Mouse (Mus musculus): ENCODE data around the gene 4930539E08Rik. TPM values are rescaled to one million over a fixed set of nuclear protein-coding genes. Genes with fewer than 3 reads are reported as not detected.
A peak's percentile ranks its signal among the peaks of the same experiment; 100 is the strongest.

4930539E08Rik gene
- polyA plus RNA-seq (2015; fragmentation: Nextera tagmentation; extraction: Ambion mirVana): 0.08 and 0.09 TPM in 2 replicates

GRCm38 (mm10) chr17:28915060-28915628 is at the start of gene 4930539E08Rik:
Gene 4930539E08Rik (minus strand): TSS chr17:28915324.
- ATAC-seq: no peak
- Histone ChIP-seq H3K9me3 (ENCODE audit: low read length) (no peaks in the 10 kb centered on the region), H3K27ac (ENCODE audit: low read depth) (no peak within 1 kb of the TSS), H3K4me3 (ENCODE audit: low read depth, low read length) (no peak within 1 kb of the TSS), H3K9ac (replicated peaks) (no peak within 1 kb of the TSS), H3K27me3 (ENCODE audit: insufficient read depth, low read length) (no peaks in the 10 kb centered on the region), H3K36me3 (replicated peaks; ENCODE audit: insufficient read depth, low read length) (no peaks in the 10 kb centered on the region), H3K4me2 (ENCODE audit: low read depth, low read length) (no peak within 1 kb of the TSS), H3K4me1 (ENCODE audit: insufficient read depth) (no peaks in the 10 kb centered on the region)
- TF ChIP-seq CTCF (IDR thresholded peaks at IDR 0.05; ENCODE audit: low read depth): no peak
- no peak for TF ChIP-seq EP300 (IDR thresholded peaks at IDR 0.05; ENCODE audit: low read depth)
- WGBS (ENCODE audit: insufficient replicate concordance): 67% methylated on average over 12 of the region's 12 CpGs
- DNase-seq: no peak

- WGBS (ENCODE audit: insufficient replicate concordance): 71% methylated on average over 10 of the region's 10 CpGs
- H3K27ac ChIP-seq (ENCODE audit: low read depth): 0 out of 2 replicates have a peak overlapping the region, but pooled peaks have one; percentile 48
- DNase-seq: no peak
- H3K4me2 ChIP-seq (ENCODE audit: low read depth, low read length): no peak overlapping the region
- no peaks in the 10 kb centered on the region for H3K27me3 ChIP-seq (ENCODE audit: insufficient read depth, low read length)
- H3K9me3 ChIP-seq (ENCODE audit: low read length): no peaks in the 10 kb centered on the region
- ATAC-seq: peak; percentile 50; the same call in 1 of the 2 replicates
- no peak overlapping the region for H3K9ac ChIP-seq (replicated peaks)
- TF ChIP-seq CTCF (IDR thresholded peaks at IDR 0.05; ENCODE audit: low read depth) (no peak), EP300 (IDR thresholded peaks at IDR 0.05; ENCODE audit: low read depth) (no peak)
- peaks cover 9% of the 10 kb centered on the region for H3K4me1 ChIP-seq (ENCODE audit: insufficient read depth)
- H3K36me3 ChIP-seq (replicated peaks; ENCODE audit: insufficient read depth, low read length): peaks cover 76% of the 10 kb centered on the region
- no peak overlapping the region for H3K4me3 ChIP-seq (ENCODE audit: low read depth, low read length)
Observed at GRCm38 (mm10) chr17:28961596-28961995, 46.5 kb upstream of the 4930539E08Rik start.

DNA sequence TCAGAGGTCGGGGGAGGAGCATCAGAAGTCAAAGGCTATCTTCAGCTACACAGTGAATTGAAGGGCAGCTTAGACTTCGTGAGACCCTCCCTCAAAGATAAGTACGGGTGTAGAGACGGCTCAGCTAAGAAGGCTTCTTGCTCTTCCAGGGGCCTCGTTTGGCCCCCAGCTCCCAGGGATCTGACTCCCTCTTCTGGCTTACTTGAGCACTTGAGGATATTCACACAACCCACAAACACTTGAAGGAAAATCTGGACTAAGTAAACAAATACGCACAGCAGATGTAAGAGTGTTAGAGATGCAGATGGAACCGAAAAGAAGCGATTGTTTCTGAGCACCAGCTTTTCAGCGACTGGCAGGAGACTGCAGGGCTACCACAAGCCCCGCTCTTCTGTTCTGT is 45.5 kb upstream of the 4930539E08Rik start:
- no peaks in the 10 kb centered on the region for H3K9me3 ChIP-seq (ENCODE audit: low read length)
- DNase-seq (no peak), ATAC-seq (no peak)
- no peak overlapping the region for H3K27ac ChIP-seq (ENCODE audit: low read depth)
- 69% methylated on average over 10 of the region's 10 CpGs for WGBS (ENCODE audit: insufficient replicate concordance)
- TF ChIP-seq CTCF (IDR thresholded peaks at IDR 0.05; ENCODE audit: low read depth) (0 out of 2 replicates have a peak, but pooled peaks have one; percentile 25), EP300 (IDR thresholded peaks at IDR 0.05; ENCODE audit: low read depth) (no peak)
- peaks cover 69% of the 10 kb centered on the region for H3K36me3 ChIP-seq (replicated peaks; ENCODE audit: insufficient read depth, low read length)
- peaks cover 5% of the 10 kb centered on the region for H3K4me1 ChIP-seq (ENCODE audit: insufficient read depth)
- no peak overlapping the region for H3K9ac ChIP-seq (replicated peaks)
- no peak overlapping the region for H3K4me3 ChIP-seq (ENCODE audit: low read depth, low read length)
- H3K27me3 ChIP-seq (ENCODE audit: insufficient read depth, low read length): no peaks in the 10 kb centered on the region
- H3K4me2 ChIP-seq (ENCODE audit: low read depth, low read length): no peak overlapping the region

GRCm38 (mm10) chr17:28954416-28954815 is 39.3 kb upstream of the 4930539E08Rik start:
- ATAC-seq: no peak
- Histone ChIP-seq H3K9ac (replicated peaks) (peak overlapping the region; percentile 94), H3K27ac (ENCODE audit: low read depth) (no peak overlapping the region), H3K9me3 (ENCODE audit: low read length) (no peaks in the 10 kb centered on the region), H3K4me1 (ENCODE audit: insufficient read depth) (peaks cover 20% of the 10 kb centered on the region), H3K27me3 (ENCODE audit: insufficient read depth, low read length) (no peaks in the 10 kb centered on the region), H3K36me3 (replicated peaks; ENCODE audit: insufficient read depth, low read length) (peaks cover 25% of the 10 kb centered on the region), H3K4me3 (ENCODE audit: low read depth, low read length) (peak overlapping the region; percentile 70), H3K4me2 (ENCODE audit: low read depth, low read length) (peak overlapping the region; percentile 73)
- WGBS (ENCODE audit: insufficient replicate concordance): 52% methylated on average over 9 of the region's 9 CpGs
- DNase-seq: no peak
- no peak for TF ChIP-seq EP300 (IDR thresholded peaks at IDR 0.05; ENCODE audit: low read depth)
- no peak for TF ChIP-seq CTCF (IDR thresholded peaks at IDR 0.05; ENCODE audit: low read depth)

- DNase-seq: peak; percentile 36
Observed at GRCm38 (mm10) chr17:28953251-28953650, 38.1 kb upstream of the 4930539E08Rik start.

GRCm38 (mm10) chr17:28951831-28952799 is 37.0 kb upstream of the 4930539E08Rik start, which contains the start of gene Kctd20:
Gene Kctd20 (plus strand): TSS chr17:28951950.
- DNase-seq (peak; percentile 98), ATAC-seq (peak; percentile 93)
- Histone ChIP-seq H3K27me3 (ENCODE audit: insufficient read depth, low read length) (no peaks in the 10 kb centered on the region), H3K27ac (ENCODE audit: low read depth) (peak within 1 kb of the TSS; percentile 99), H3K4me1 (ENCODE audit: insufficient read depth) (peaks cover 20% of the 10 kb centered on the region), H3K9me3 (ENCODE audit: low read length) (peaks cover 4% of the 10 kb centered on the region; the same call in 1 of the 2 replicates), H3K4me3 (ENCODE audit: low read depth, low read length) (peak within 1 kb of the TSS; percentile 70), H3K9ac (replicated peaks) (peak within 1 kb of the TSS; percentile 94), H3K4me2 (ENCODE audit: low read depth, low read length) (peak within 1 kb of the TSS; percentile 73), H3K36me3 (replicated peaks; ENCODE audit: insufficient read depth, low read length) (peaks cover 8% of the 10 kb centered on the region)
- WGBS (ENCODE audit: insufficient replicate concordance): under 1% methylated on average over 63 of the region's 80 CpGs
- no peak for TF ChIP-seq CTCF (IDR thresholded peaks at IDR 0.05; ENCODE audit: low read depth)
- peak; percentile 33; the same call in 1 of the 2 replicates for TF ChIP-seq EP300 (IDR thresholded peaks at IDR 0.05; ENCODE audit: low read depth)

More at GRCm38 (mm10) chr17:28953251-28953650, 38.1 kb upstream of the 4930539E08Rik start:
- Histone ChIP-seq H3K4me2 (ENCODE audit: low read depth, low read length) (peak overlapping the region; percentile 73), H3K36me3 (replicated peaks; ENCODE audit: insufficient read depth, low read length) (peaks cover 19% of the 10 kb centered on the region), H3K9me3 (ENCODE audit: low read length) (no peaks in the 10 kb centered on the region), H3K4me1 (ENCODE audit: insufficient read depth) (peaks cover 20% of the 10 kb centered on the region), H3K4me3 (ENCODE audit: low read depth, low read length) (peak overlapping the region; percentile 70), H3K9ac (replicated peaks) (peak overlapping the region; percentile 94), H3K27ac (ENCODE audit: low read depth) (peak overlapping the region; percentile 99), H3K27me3 (ENCODE audit: insufficient read depth, low read length) (no peaks in the 10 kb centered on the region)
- no peak for ATAC-seq
- 5% methylated on average over 9 of the region's 9 CpGs for WGBS (ENCODE audit: insufficient replicate concordance)
- no peak for TF ChIP-seq EP300 (IDR thresholded peaks at IDR 0.05; ENCODE audit: low read depth)
- no peak for TF ChIP-seq CTCF (IDR thresholded peaks at IDR 0.05; ENCODE audit: low read depth)

All from liver, postnatal 0 days (tissue).